Mouse (Mus musculus) heart, adult 2 months (tissue): ENCODE data around the gene Ppm1h. TPM values are rescaled to one million over a fixed set of nuclear protein-coding genes. Genes with fewer than 3 reads are reported as not detected.
A peak's percentile ranks its signal among the peaks of the same experiment; 100 is the strongest.

Experiments
- DNase-seq, 2 experiments: peaks; one replicate each; pipeline ENCODE4 v3.0.0; 2021
- H3K27ac ChIP-seq: fragments of 200-600 bp; 2 replicates; pipeline ENCODE4 v1.8.1; 2022
- H3K27me3 ChIP-seq: fragments of 200-500 bp; 2 replicates; pipeline ENCODE4 v1.6.1; 2012; ENCODE audit warnings: mild to moderate bottlenecking, low read length, inconsistent platforms, mixed read lengths; ENCODE audit not compliant: control insufficient read depth, insufficient read depth
- H3K36me3 ChIP-seq: fragments of 200-500 bp; 2 replicates; pipeline ENCODE4 v1.6.1; 2012; ENCODE audit warnings: low read length, inconsistent platforms; ENCODE audit not compliant: control insufficient read depth, insufficient read depth
- H3K4me1 ChIP-seq: fragments of 200-500 bp; 2 replicates; pipeline ENCODE4 v1.6.1; 2011; ENCODE audit warnings: low read length; ENCODE audit not compliant: control insufficient read depth, insufficient read depth
- H3K4me3 ChIP-seq: fragments of 200-600 bp; 2 replicates; pipeline ENCODE4 v1.8.1; 2022
- H3K79me2 ChIP-seq: fragments of 200-500 bp; replicated peaks from 2 replicates; pipeline ENCODE4 v1.6.1; 2012; ENCODE audit warnings: mild to moderate bottlenecking, inconsistent platforms, low read length, moderate library complexity, mixed read lengths; ENCODE audit not compliant: control insufficient read depth, insufficient read depth
- H3K9ac ChIP-seq: fragments of 200-500 bp; 2 replicates; pipeline ENCODE4 v1.6.1; 2012; ENCODE audit warnings: low read depth, mild to moderate bottlenecking, control low read depth, inconsistent platforms, low read length, mixed read lengths
- CTCF ChIP-seq: fragments of 200-600 bp; IDR thresholded peaks from 2 replicates; pipeline ENCODE4 v1.8.1; 2022; ENCODE audit warnings: antibody characterized with exemption, mild to moderate bottlenecking, moderate library complexity
- EP300 ChIP-seq: fragments of 200-500 bp; IDR thresholded peaks from 2 replicates; pipeline ENCODE4 v1.6.1; 2011; ENCODE audit warnings: low read depth, low read length, control low read depth; ENCODE audit not compliant: insufficient read depth
- POLR2A ChIP-seq: fragments of 200-500 bp; IDR thresholded peaks from 2 replicates; pipeline ENCODE4 v1.6.1; 2011; ENCODE audit warnings: mild to moderate bottlenecking, low read depth, low read length, control low read depth; ENCODE audit not compliant: insufficient read depth
- WGBS: fragments of 180-500 bp; shearing (Covaris S2); methylation state at CpG from one replicate; pipeline ENCODE4 v1.1.7; 2018; 5-methylcytosine and 5-hydroxymethylcytosine counted together
- intact Hi-C: fragments of 180-260 bp; cut with DNase I; formaldehyde crosslinking; loops from one replicate; pipeline ENCODE4 v1.15.1; 2025
- polyA plus RNA-seq: library from polyadenylated mRNA; depleted of rRNA; stranded (reverse); fragments of >200 nt; gene quantifications from 2 replicates; pipeline ENCODE4 v1.2.3, GENCODE M21; 2012
- total RNA-seq, 2 experiments: library from RNA; stranded (reverse); gene quantifications; 2 replicates each; pipeline ENCODE4 v1.2.3; 2021

Gene Ppm1h
- total and polyA plus RNA-seq, 3 experiments, result 4.5 to 7.8 (median 6.4) TPM

DNA sequence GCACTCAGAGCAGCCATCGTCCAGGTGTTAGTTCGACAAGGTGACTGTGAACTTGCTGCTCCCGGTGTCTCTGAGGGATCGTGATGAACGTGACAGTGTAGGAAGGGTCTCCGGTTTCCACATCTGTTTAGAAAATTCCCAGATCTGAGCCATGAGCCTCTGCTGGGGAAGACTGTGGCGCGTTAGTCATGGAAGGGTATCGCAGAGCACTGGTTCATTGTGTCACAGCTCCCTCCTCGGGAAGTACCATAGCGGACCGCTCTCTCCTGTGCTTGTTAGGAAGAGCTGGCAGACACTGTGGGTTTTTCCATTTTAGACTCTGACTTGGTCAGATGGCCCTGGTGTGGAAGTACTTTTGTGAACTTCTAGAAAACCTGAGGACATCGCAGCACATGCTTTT is 145.1 kb downstream of the Ppm1h start:
- intact Hi-C loops, result loop anchor here (5.0 kb wide), 1 partner anchor 34 kb away; no protein-coding TSS in a partner anchor
- no peak for TF ChIP-seq EP300
- no peak for TF ChIP-seq CTCF
- no peak for TF ChIP-seq POLR2A
- DNase-seq, result no peak
- H3K27me3 ChIP-seq, result no peaks in the 10 kb centered on the region
- no peaks in the 10 kb centered on the region for H3K79me2 ChIP-seq
- 87% methylated on average over 13 of the region's 13 CpGs for WGBS
- no peak overlapping the region for H3K9ac ChIP-seq
- H3K27ac ChIP-seq, result no peak overlapping the region
- H3K4me1 ChIP-seq, result peaks cover 1% of the 10 kb centered on the region; the same call in 1 of the 2 replicates
- no peak overlapping the region for H3K4me3 ChIP-seq
- H3K36me3 ChIP-seq, result no peaks in the 10 kb centered on the region

DNA sequence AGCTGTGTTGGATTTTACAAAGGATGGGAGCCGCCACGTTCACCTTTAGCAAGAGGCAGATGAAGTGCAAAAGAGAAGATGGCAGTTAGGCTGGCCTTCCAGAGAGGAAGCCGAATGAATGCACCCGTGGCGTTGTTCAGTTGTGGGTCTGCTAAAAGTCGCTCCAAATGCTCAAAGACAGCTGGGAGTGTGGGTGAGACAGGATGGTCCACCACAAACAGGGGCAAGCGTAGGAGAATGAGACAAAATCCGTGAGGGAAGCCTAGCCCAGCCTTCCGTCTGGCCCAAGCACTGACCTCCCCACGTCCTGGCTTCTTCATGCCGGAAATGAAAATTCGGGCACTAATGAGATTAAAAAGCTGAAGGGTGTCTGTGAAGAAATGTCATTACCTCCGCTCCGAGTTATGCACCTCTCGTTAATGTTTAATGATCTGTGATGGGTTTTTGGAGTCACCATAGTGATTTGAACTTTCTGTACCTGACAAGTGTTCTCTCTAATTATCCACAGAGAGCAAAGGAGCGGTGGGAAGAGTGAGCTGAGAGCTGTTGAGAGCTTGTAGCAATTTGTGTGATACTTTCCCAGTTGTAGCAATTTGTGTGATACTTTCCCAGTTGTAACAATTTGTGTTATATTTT is 148.3 kb downstream of the Ppm1h start:
- Histone ChIP-seq H3K27ac (no peak overlapping the region), H3K79me2 (no peaks in the 10 kb centered on the region), H3K9ac (no peak overlapping the region), H3K27me3 (no peaks in the 10 kb centered on the region), H3K36me3 (peaks cover 2% of the 10 kb centered on the region), H3K4me1 (no peaks in the 10 kb centered on the region; the same call in 1 of the 2 replicates), H3K4me3 (no peak overlapping the region)
- TF ChIP-seq CTCF (no peak), POLR2A (no peak), EP300 (no peak)
- DNase-seq, result no peak
- 93% methylated on average over 16 of the region's 16 CpGs for WGBS
- intact Hi-C loops, result loop anchor here (5.0 kb wide), 1 partner anchor 65 kb away; no protein-coding TSS in a partner anchor

DNA sequence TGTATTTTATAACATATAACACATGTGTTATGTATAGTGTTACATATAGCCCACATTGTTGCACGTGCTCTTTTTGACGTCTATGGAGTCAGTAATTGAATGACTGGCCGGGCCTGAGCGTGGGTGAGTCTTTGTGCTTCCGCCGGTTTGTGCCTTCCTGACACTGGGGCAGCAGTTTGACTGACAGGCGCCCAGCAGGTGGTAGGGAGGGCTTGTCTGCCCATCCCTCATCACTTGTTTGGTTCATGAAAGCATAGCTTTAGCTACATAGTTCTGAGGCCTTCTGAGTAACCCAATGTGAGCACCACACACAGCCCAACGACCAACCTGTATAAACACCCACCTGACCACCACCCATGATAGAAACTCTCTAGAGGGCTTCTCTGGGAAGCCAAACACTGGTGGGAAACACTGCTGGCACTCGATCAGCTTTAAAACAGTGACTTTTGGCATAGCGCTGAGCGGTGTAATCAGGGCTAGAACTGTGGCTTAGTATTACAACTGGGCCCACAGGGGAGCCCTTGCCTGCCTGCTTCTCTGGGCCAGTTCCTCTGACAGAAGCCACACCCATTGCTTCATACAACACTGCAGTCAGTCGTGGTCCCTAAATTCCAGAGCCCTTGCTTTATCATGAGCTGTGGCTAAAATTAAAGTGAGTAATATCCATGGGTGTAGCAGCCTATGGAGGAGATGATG is 149.3 kb downstream of the Ppm1h start:
- Histone ChIP-seq H3K27me3 (no peaks in the 10 kb centered on the region), H3K36me3 (peaks cover 2% of the 10 kb centered on the region), H3K4me1 (no peaks in the 10 kb centered on the region; the same call in 1 of the 2 replicates), H3K79me2 (no peaks in the 10 kb centered on the region), H3K9ac (no peak overlapping the region), H3K4me3 (no peak overlapping the region), H3K27ac (no peak overlapping the region)
- TF ChIP-seq POLR2A (no peak), CTCF (no peak), EP300 (no peak)
- 74% methylated on average over 12 of the region's 12 CpGs for WGBS
- intact Hi-C loops, result loop anchor here (5.0 kb wide), 1 partner anchor 64 kb away; no protein-coding TSS in a partner anchor
- DNase-seq, result no peak

DNA sequence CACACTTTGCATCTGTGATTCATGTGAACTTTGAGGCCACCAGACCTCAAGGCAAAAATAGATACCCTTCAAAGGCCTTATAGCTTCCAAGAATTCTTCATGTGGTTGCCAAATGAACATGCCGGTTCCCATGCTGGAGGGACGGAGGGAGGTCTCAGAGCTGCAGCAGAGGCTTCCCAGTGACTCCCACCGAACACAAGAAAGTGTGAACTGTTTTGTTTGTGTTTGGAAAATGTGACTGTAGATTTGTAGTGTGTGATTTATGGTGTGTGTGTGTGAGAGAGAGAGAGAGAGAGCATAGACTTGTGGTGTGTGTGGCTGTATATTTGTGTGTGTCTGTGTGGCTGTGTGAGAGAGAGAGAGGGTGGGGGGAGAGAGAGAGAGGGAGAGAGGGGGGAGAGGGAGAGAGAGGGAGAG is 151.2 kb downstream of the Ppm1h start:
- no peaks in the 10 kb centered on the region; the same call in 1 of the 2 replicates for H3K4me1 ChIP-seq
- H3K4me3 ChIP-seq, result no peak overlapping the region
- no peak for TF ChIP-seq EP300
- peak; percentile 41; the same call in 1 of the 2 replicates for TF ChIP-seq POLR2A
- peak in 1 of 2 experiments; percentile 33 for DNase-seq
- no peaks in the 10 kb centered on the region for H3K27me3 ChIP-seq
- peak overlapping the region; percentile 73 for H3K27ac ChIP-seq
- peaks cover 2% of the 10 kb centered on the region for H3K36me3 ChIP-seq
- H3K9ac ChIP-seq, result peak overlapping the region; percentile 60
- no peaks in the 10 kb centered on the region for H3K79me2 ChIP-seq
- intact Hi-C loops, result loop anchor here (5.0 kb wide), 1 partner anchor 62 kb away; no protein-coding TSS in a partner anchor
- WGBS, result 42% methylated on average over 3 of the region's 3 CpGs

DNA sequence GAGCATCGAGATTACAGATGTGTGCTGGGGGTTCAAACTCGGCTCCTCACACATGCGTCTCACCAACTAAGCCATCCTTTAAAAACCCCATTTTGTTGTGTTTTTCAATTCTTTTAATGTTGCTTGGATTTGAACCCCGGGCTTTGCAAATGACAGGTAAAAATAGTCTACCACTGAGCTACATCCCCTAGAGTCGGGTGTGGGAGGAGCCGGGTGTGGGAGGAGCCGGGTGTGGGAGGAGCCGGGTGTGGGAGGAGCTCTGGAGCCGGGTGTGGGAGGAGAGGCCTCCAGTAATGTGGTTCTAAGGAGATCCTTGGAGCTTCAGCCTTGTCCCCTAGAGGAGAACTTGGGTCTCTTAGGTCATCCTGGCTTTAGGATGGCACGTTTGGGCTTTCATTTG is 152.1 kb downstream of the Ppm1h start:
- Histone ChIP-seq H3K4me3 (no peak overlapping the region), H3K9ac (no peak overlapping the region), H3K27ac (peak overlapping the region; percentile 60), H3K36me3 (peaks cover 2% of the 10 kb centered on the region), H3K27me3 (no peaks in the 10 kb centered on the region), H3K79me2 (no peaks in the 10 kb centered on the region), H3K4me1 (no peaks in the 10 kb centered on the region; the same call in 1 of the 2 replicates)
- TF ChIP-seq EP300 (no peak), POLR2A (no peak), CTCF (no peak)
- DNase-seq, result no peak
- WGBS, result 85% methylated on average over 10 of the region's 10 CpGs
- intact Hi-C loops, result no loop called here

DNA sequence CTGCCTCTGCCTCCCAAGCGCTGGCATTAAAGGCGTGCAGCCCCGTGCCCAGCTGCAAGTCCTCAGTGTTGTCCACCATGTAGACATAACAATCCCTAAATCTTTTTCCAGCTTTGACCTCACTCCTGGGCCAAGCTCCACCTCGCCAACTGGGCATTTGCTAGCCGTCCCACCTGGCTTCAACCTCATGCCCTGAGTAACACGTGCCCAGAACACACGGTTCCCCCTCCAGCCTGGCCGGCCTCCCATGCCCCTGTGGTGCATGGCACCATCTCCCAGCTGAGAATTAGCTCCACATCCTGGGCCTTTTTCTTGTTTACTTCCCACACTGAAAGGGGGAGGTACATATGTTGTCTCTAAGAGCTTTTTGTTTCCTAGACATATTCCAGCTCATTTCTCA is 163.5 kb downstream of the Ppm1h start:
- 78% methylated on average over 8 of the region's 8 CpGs for WGBS
- H3K9ac ChIP-seq, result no peak overlapping the region
- DNase-seq, result peak; percentile 43 to 53
- 0 out of 2 replicates have a peak, but pooled peaks cover 1% of the 10 kb centered on the region for H3K79me2 ChIP-seq
- no peak overlapping the region for H3K4me3 ChIP-seq
- H3K27ac ChIP-seq, result peak overlapping the region; percentile 71
- H3K36me3 ChIP-seq, result peaks cover 2% of the 10 kb centered on the region; the same call in 1 of the 2 replicates
- TF ChIP-seq POLR2A (no peak), EP300 (no peak), CTCF (no peak)
- intact Hi-C loops, result no loop called here
- no peaks in the 10 kb centered on the region; the same call in 1 of the 2 replicates for H3K4me1 ChIP-seq
- H3K27me3 ChIP-seq, result no peaks in the 10 kb centered on the region
